Mouse (Mus musculus) CH12F3 (cell line): ENCODE measurements around the gene Brd1.
"Not testable (repeated sequence)": the region's sequence is repeated elsewhere in the genome, so short reads cannot be mapped to it uniquely, and the experiment has no call there.

ENCODE experiments used
- in situ Hi-C: fragments of 300-500 bp; cut with MboI; formaldehyde crosslinking; loops from 2 replicates; pipeline ENCODE4 v1.14.3; 2020; ENCODE audit warnings: low sequenced_read_pairs

The Brd1 gene

DNA sequence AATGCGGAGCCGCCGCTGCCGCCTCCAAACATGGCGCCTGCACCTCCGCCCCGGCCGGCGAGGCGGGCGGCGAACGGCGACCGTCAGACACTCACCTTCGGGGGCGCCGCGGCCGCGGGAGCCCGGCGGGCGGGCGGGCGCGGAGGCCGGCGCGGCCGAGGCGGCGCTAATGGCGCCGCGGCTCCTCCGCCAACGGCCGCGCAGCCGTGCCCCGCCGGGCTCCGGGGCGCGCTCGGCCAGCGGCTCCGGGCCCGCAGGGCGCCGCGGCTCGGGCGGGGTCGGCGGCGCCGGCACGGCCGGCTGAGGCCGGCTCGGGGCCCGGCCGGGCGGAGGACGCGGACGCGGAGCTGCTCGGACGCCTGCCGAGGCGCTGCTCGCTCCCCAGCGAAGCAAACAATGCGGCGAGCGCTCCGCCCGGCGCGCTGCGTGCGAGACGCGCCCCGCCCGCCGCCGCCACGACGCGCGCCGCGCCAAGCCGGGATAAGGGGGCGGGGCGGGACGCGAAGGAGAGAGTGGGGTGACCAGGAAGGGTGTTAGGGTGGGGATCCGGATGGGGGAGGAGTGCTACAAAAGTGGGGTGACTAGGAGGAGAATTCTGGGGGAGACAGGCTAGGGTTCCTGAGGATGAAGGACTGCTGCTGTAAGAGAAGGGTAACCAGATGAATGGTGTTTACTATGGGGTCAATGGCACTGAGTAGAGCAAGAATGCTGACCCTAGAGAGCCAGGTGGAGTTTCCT, at the start of gene Brd1:
TSS of gene Brd1 (minus strand) at position 400 of the 738 bp plus-strand sequence.
- in situ Hi-C loops: no loop called here

GRCm38 (mm10) chr15:88774630-88775029, 40.6 kb upstream of the Brd1 start:
- in situ Hi-C loops: not testable (repeated sequence)

DNA sequence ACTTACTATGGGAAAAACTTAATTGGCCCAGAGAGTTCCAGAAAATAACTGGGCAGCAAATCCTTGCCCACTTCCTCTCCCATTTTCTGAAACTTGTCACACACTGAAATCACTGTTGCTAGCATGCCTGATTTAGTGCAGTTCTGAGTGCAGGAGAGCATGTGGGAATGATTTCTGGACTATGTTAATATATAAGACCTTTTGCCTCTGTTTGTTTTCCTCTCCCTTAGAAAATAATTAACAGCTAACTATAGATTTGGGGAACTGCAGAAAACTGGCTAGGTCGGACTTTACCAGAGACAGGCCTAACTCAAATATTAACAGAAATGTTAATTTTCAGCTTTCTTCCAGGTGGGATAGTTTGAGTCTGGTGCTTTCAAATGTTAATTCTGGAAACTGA, 34.5 kb upstream of the Brd1 start:
- in situ Hi-C loops: no loop called here

DNA sequence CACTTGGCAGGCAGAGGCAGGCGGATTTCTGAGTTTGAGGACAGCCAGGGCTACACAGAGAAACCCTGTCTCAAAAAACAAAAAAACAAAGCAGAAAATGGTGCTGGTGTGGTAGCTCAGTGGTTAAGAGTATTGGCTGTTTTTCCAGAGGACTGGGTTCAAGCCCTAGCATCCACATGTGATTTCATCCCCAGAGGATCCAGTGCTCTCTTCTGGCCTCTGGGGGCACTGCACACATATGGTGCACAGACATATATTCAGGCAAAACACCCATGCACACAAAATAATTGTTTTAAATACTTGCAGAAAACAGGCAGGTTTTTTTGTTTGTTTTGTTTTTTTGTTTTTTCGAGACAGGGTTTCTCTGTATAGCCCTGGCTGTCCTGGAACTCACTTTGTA, 32.1 kb upstream of the Brd1 start:
- in situ Hi-C loops: not testable (repeated sequence)

DNA sequence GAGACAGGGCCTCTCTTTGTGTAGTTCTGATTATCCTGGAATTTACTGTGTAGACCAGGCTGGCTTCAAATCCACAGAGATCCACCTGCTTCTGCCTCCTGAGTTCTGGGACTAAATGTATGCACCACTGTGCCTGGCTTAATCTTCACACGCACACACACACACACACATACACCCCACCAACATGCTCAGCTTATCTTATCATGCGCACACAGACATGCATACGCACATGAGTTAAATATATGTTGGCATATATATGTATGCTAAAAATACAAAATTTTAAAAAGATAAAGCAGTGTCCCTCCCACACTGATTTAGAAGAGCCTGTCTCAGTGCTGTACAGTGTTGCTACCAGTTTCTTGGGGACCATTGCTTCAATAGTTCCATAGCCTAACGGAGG, 27.5 kb upstream of the Brd1 start:
- in situ Hi-C loops: no loop called here

GRCm38 (mm10) chr15:88758061-88758460, 24.0 kb upstream of the Brd1 start:
- in situ Hi-C loops: no loop called here

DNA sequence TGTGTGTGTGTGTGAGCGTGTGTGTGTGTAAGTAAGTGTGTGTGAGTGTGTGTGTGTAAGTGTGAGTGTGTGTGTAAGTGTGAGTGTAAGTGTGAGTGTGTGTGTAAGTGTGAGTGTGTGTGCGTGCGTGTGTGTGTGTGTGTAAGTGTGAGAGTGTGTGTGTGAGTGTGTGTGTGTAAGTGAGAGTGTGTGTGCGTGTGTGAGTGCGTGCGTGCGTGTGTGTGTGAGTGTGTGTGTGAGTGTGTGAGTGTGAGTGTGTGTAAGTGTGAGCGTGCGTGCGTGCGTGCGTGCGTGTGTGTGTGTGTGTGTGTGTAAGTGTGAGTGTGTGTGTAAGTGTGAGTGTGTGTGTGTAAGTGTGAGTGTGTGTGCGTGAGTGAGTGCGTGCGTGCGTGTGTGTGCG, 21.7 kb upstream of the Brd1 start:
- in situ Hi-C loops: no loop called here

DNA sequence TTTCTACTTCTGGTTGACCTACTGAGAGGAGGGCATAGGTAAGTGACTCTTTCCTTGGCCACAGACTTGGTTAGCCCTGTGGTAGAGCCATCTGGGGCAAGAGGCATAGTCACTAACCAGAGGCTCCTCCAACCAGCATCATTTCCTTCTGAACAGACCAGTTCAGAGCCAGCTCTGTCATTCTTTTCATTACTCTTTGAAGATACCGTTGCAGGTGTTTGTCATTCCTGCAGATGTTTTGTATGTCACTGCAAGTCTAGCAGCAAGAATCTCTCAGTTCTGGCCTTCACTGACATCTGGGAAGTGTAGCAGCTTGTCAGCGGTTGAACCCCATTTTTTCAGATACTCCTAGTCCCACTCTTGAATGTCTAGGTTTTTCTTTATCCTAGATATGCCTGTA, 20.9 kb upstream of the Brd1 start:
- in situ Hi-C loops: no loop called here

GRCm38 (mm10) chr15:88752403-88752733, 18.3 kb upstream of the Brd1 start:
- in situ Hi-C loops: no loop called here

GRCm38 (mm10) chr15:88751564-88752402, 17.8 kb upstream of the Brd1 start, which contains the start of gene Zbed4:
Gene Zbed4 (plus strand): TSS chr15:88751660.
- in situ Hi-C loops: no loop called here

GRCm38 (mm10) chr15:88750677-88751563, 16.9 kb upstream of the Brd1 start:
- in situ Hi-C loops: no loop called here

- in situ Hi-C loops: no loop called here
Measured at GRCm38 (mm10) chr15:88750032-88750431, 16.0 kb upstream of the Brd1 start.

DNA sequence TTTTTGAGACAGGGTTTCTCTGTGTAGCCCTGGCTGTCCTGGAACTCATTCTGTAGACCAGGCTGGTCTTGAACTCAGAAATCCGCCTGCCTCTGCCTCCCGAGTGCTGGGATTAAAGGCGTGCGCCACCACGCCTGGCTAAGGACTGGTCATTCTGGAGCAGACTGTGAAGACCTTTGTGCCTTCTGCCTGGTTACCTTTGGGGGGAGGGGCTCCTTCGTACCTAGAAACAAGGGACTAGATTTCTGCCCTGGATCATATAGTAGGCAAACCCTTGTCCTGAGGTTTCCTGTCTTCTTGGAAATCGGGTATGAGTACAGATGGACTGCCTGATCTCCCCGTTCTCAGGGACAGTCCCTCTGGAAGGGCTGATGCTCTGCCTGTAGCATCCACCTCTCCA, 15.6 kb upstream of the Brd1 start:
- in situ Hi-C loops: not testable (repeated sequence)

GRCm38 (mm10) chr15:88745926-88746325, 11.9 kb upstream of the Brd1 start:
- in situ Hi-C loops: no loop called here

DNA sequence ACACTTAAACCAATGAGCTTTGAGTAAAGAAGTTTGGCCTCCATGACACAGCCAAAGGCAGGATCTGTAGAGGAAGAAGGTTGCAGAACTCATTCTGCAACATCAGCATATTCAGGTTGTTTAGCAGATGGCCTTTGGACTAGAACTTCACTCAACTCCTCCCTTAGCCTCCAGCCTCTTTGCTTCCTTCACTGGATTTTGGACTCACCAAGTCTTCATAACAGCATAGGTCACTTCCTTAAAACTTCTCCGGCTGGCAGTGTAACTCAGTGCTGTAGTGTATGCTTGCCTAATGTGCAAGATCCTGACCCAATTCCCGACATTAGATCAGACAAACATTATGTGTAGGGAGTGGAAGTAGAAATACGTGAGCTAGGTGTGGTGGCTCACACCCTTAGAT, 11.3 kb upstream of the Brd1 start:
- in situ Hi-C loops: no loop called here

GRCm38 (mm10) chr15:88743371-88743770, 9.3 kb upstream of the Brd1 start:
- in situ Hi-C loops: not testable (repeated sequence)

GRCm38 (mm10) chr15:88741366-88741765, 7.3 kb upstream of the Brd1 start:
- in situ Hi-C loops: no loop called here

GRCm38 (mm10) chr15:88738466-88738865, 4.4 kb upstream of the Brd1 start:
- in situ Hi-C loops: no loop called here

GRCm38 (mm10) chr15:88736166-88736565, 2.1 kb upstream of the Brd1 start:
- in situ Hi-C loops: no loop called here

DNA sequence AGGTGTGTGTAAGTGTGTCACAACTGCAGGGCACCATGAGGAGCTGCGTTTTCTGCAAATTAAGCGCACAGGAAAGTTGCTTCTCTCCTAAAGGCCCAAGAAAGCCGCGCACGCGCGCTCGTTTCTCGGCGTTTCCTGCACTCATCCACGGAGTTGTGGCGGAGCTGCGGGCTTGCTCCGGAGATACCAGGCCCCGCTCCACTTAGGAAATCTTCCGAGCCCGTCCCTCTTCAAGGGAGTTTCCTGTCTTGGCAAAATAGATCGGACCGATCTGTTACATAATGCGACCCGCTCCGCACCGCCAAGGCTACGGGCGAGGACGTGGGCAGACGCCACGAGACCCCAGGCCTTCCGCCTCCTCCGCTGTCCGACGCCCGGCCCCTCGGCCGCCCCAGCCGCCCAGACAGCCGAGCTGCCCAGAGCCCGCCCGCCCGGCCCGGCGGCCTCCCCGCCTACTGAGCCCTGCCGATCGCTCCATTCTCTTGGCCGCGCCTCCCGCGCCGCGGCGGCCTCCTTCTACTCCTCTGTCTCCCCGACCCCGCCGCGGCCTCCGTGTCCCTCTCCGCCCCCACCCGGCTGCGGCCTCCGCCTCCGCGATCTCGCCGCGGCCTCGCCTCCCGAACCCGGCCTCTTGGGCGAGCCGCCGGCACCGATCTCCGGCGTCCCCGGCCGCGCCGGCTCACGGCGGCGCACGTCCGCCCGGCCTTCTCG, 837 bp downstream of the Brd1 start:
- in situ Hi-C loops: no loop called here
